8 mouse cellular contexts compared by ENCODE assay signal in genomic region chr14:32467606-32468005, GRCm38 (mm10). TPM values are rescaled to one million over a fixed set of nuclear protein-coding genes. Genes with fewer than 3 reads are reported as not detected.
A peak's percentile ranks its signal among the peaks of the same experiment; 100 is the strongest.
DNase-seq lines count a peak whose midpoint lies in the region; ATAC-seq and TF ChIP-seq lines count a peak whose summit lies in the region.

No protein-coding gene starts in this region.

- no peak overlapping the region for H3K9ac ChIP-seq in heart, adult 2 months (ENCODE audit: low read depth, low read length)

- TF ChIP-seq POLR2A in heart, adult 2 months (IDR thresholded peaks at IDR 0.05; ENCODE audit: insufficient read depth, low read depth, low read length): no peak

- no peaks in the 10 kb centered on the region for H3K36me3 ChIP-seq in heart, adult 2 months (ENCODE audit: control insufficient read depth, insufficient read depth, low read length)
- no peaks in the 10 kb centered on the region for H3K36me3 ChIP-seq in G1E (replicated peaks)

- no peak for ATAC-seq in G1E (ENCODE audit: extremely low read depth, insufficient number of reproducible peaks, low FRiP score, poor library complexity, severe bottlenecking)

- whole genome bisulfite sequencing in heart, adult 2 months: 5% methylated on average over 5 of the region's 5 CpGs

- H3K4me3 ChIP-seq in heart, adult 2 months: no peak overlapping the region
- no peak overlapping the region for H3K4me3 ChIP-seq in G1E (ENCODE audit: low read depth, low read length)

- no peaks in the 10 kb centered on the region for H3K4me1 ChIP-seq in heart, adult 2 months (ENCODE audit: control insufficient read depth, insufficient read depth, low read length)
- no peaks in the 10 kb centered on the region for H3K4me1 ChIP-seq in G1E (ENCODE audit: insufficient read depth, low read depth, low read length)

- H3K79me2 ChIP-seq in heart, adult 2 months (replicated peaks; ENCODE audit: control insufficient read depth, insufficient read depth, low read length): no peaks in the 10 kb centered on the region

- no peak overlapping the region for H3K27ac ChIP-seq in heart, adult 2 months

- DNase-seq in heart, adult 2 months: peak; percentile 13 to 66
- DNase-seq in heart, postnatal 25 days (ENCODE audit: low spot score): no peak
- peak; percentile 37 for DNase-seq in G1E (ENCODE audit: low spot score)
- DNase-seq in embryo, embryonic 10 days (ENCODE audit: low spot score): peak; percentile 89
- peak; percentile 16 to 83 for DNase-seq in kidney, postnatal 36 days
- peak; percentile 19 for DNase-seq in testis, postnatal 14 days (ENCODE audit: low spot score)
- DNase-seq in c-Kit-positive CD71-positive TER-119-positive erythroid progenitor cells, embryonic 14.5 days (ENCODE audit: low spot score): no peak
- no peak for DNase-seq in cerebellum, adult 18-20 months

- peaks cover 28% of the 10 kb centered on the region for H3K9me3 ChIP-seq in G1E (replicated peaks)

- intact Hi-C loops in heart, adult 2 months (cut with DNase I): loop anchor here (5.0 kb wide), 1 partner anchor 145 kb away; the partner anchor contains the start of gene Ogdhl
- intact Hi-C loops in heart, postnatal 25 days (cut with DNase I): no loop called here

- H3K27me3 ChIP-seq in heart, adult 2 months (ENCODE audit: control insufficient read depth, insufficient read depth, low read length): peaks cover 24% of the 10 kb centered on the region
- no peaks in the 10 kb centered on the region; the same call in 1 of the 2 replicates for H3K27me3 ChIP-seq in G1E (ENCODE audit: insufficient read depth, low read length)

- TF ChIP-seq CTCF in heart, adult 2 months (IDR thresholded peaks at IDR 0.05): no peak
- TF ChIP-seq CTCF in G1E (IDR thresholded peaks at IDR 0.05; ENCODE audit: low read depth, low read length): no peak

- no peak for TF ChIP-seq EP300 in heart, adult 2 months (IDR thresholded peaks at IDR 0.05; ENCODE audit: insufficient read depth, low read depth, low read length)

RNA-seq across cellular contexts. Expression of gene Chat, which starts 1.8 kb away (rescaled TPM):
- not detected for total RNA-seq in heart, adult 2 months (2021)
- 0.20 and 0.23 TPM in 2 replicates for polyA plus RNA-seq in heart, adult 2 months (2012; rRNA removed)
- not detected for total RNA-seq in heart, postnatal 25 days (2021)
- not detected in 2 replicates for total RNA-seq in G1E (2014; fragmentation: Nextera tagmentation)
- 0.22 TPM in 1 of 2 replicates, not detected in the other for total RNA-seq in G1E (2017)
- polyA plus RNA-seq in G1E (2012): not detected in 2 replicates

RNA-seq across cellular contexts. Expression of gene Slc18a3, which starts 3.0 kb away (rescaled TPM):
- total RNA-seq in heart, adult 2 months (2021): under 1 TPM in 1 of 2 experiments, not detected in 1; 0.09 TPM
- polyA plus RNA-seq in heart, adult 2 months (2012; rRNA removed): 0.43 and 0.47 TPM in 2 replicates
- not detected for total RNA-seq in heart, postnatal 25 days (2021)
- total RNA-seq in G1E (2014; fragmentation: Nextera tagmentation) (not detected in 2 replicates), G1E (2017) (0.12 TPM in 1 of 2 replicates, not detected in the other)
- polyA plus RNA-seq in G1E (2012): not detected in 2 replicates

RNA-seq across cellular contexts. Expression of gene Ercc6, which starts 45.7 kb away (rescaled TPM):
- total RNA-seq in heart, adult 2 months (2021): 1 to 10 TPM; 2.8 to 3.7 TPM
- polyA plus RNA-seq in heart, adult 2 months (2012; rRNA removed): 1.8 and 5.9 TPM in 2 replicates
- 1 to 10 TPM; 3.8 to 4.3 TPM for total RNA-seq in heart, postnatal 25 days (2021)
- 31.5 and 32.6 TPM in 2 replicates for total RNA-seq in G1E (2014; fragmentation: Nextera tagmentation)
- total RNA-seq in G1E (2017): 15.7 and 18.8 TPM in 2 replicates
- 1.5 and 1.7 TPM in 2 replicates for polyA plus RNA-seq in G1E (2012)

Comparison
In these comparisons a context has a peak if more than half of its experiments do, and no peak if none do; other contexts are left out.
1. DNase-seq: peak in heart, adult 2 months (2 of 2), G1E (single experiment), embryo, embryonic 10 days (single experiment), kidney, postnatal 36 days (2 of 2) and testis, postnatal 14 days (single experiment); none in heart, postnatal 25 days (single experiment), c-Kit-positive CD71-positive TER-119-positive erythroid progenitor cells, embryonic 14.5 days (single experiment) and cerebellum, adult 18-20 months (0 of 2).